Mouse (Mus musculus) midbrain, embryonic 15.5 days (tissue): ENCODE data around the gene Sema3c. TPM values are rescaled to one million over a fixed set of nuclear protein-coding genes. Genes with fewer than 3 reads are reported as not detected.
A peak's percentile ranks its signal among the peaks of the same experiment; 100 is the strongest.
"Not testable (repeated sequence)": the region's sequence is repeated elsewhere in the genome, so short reads cannot be mapped to it uniquely, and the experiment has no call there.

ENCODE experiments used
- ATAC-seq: fragments of 200-750 bp; cut with Nextera tagmentation; replicated peaks from 2 replicates; pipeline ENCODE4 v1.8.0; 2017; ENCODE audit warnings: moderate TSS enrichment
- H3K27ac ChIP-seq: fragments of 300-500 bp; sonication (generic); 2 replicates; pipeline ENCODE4 v1.5.1; 2015; ENCODE audit warnings: mild to moderate bottlenecking, inconsistent platforms
- H3K27me3 ChIP-seq: fragments of 300-500 bp; sonication (generic); replicated peaks from 2 replicates; pipeline ENCODE4 v1.6.1; 2015; ENCODE audit warnings: inconsistent platforms
- H3K36me3 ChIP-seq: fragments of 300-500 bp; sonication (generic); replicated peaks from 2 replicates; pipeline ENCODE4 v1.6.1; 2015; ENCODE audit warnings: inconsistent platforms
- H3K4me1 ChIP-seq: fragments of 300-500 bp; sonication (generic); 2 replicates; pipeline ENCODE4 v1.6.1; 2015; ENCODE audit warnings: inconsistent platforms
- H3K4me2 ChIP-seq: fragments of 300-500 bp; sonication (generic); 2 replicates; pipeline ENCODE4 v1.6.1; 2015; ENCODE audit warnings: inconsistent platforms, mild to moderate bottlenecking, moderate library complexity
- H3K4me3 ChIP-seq: fragments of 300-500 bp; sonication (generic); 2 replicates; pipeline ENCODE4 v1.5.1; 2015; ENCODE audit warnings: mild to moderate bottlenecking, inconsistent platforms
- H3K9ac ChIP-seq: fragments of 300-500 bp; sonication (generic); 2 replicates; pipeline ENCODE4 v1.6.1; 2015; ENCODE audit warnings: mild to moderate bottlenecking, inconsistent platforms
- H3K9me3 ChIP-seq: fragments of 300-500 bp; sonication (generic); 2 replicates; pipeline ENCODE4 v1.6.1; 2016; ENCODE audit warnings: inconsistent platforms
- WGBS: fragments of 180-500 bp; shearing (Covaris S2); methylation state at CpG from one replicate; pipeline ENCODE4 v1.1.7; 2015; ENCODE audit warnings: mixed read lengths; 5-methylcytosine and 5-hydroxymethylcytosine counted together
- polyA plus RNA-seq: library from polyadenylated mRNA; unstranded; fragments of >200 nt; fragmentation: Nextera tagmentation; extraction: Ambion mirVana; gene quantifications from 2 replicates; pipeline ENCODE4 v1.2.1, GENCODE M21; 2015

Sema3c gene
- polyA plus RNA-seq = 11.1 and 13.7 TPM in 2 replicates

DNA sequence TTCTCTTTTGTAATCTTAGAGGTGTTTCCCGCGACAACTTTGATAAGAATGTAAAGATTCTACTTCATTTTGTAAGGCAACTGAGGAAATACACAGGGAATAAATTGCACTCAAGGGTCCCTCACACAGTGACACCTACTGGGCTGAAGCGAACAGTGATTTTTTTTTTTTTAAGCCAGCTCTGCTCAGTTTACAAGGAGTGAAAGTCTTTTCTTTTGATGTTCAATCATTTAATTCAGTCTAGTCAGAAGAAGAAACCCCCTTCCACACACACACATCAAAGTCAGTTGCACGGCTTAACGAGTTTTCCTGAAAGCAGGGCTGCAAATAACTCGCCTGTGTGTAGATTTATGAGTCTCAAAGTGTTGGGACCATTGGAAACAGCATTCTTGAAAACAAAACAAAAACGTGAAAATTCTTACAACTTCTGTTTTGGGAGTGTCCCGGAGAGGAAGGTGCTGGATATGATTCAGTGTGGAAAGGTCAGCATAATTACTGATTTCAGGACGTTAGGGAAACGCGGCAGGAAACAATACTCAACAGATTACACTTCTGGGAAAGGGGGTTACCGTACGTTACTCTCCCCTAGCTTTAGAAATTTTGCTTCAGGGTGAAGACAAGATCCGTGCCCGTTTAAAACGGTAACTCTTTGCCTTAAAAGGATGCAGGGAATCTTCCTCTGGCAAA is at the start of gene Sema3c:
Sema3c (plus strand) TSS at position 588 of the 687 bp plus-strand sequence.
- H3K9me3 ChIP-seq = no peaks in the 10 kb centered on the region
- no peaks in the 10 kb centered on the region for H3K36me3 ChIP-seq
- peak within 1 kb of the TSS; percentile 71 for H3K9ac ChIP-seq
- under 1% methylated on average over 16 of the region's 16 CpGs for WGBS
- no peaks in the 10 kb centered on the region for H3K27me3 ChIP-seq
- ATAC-seq = peak; percentile 71
- H3K4me2 ChIP-seq = peak within 1 kb of the TSS; percentile 95
- H3K4me1 ChIP-seq = peaks cover 15% of the 10 kb centered on the region
- peak within 1 kb of the TSS; percentile 85 for H3K4me3 ChIP-seq
- H3K27ac ChIP-seq = peak within 1 kb of the TSS; percentile 72

GRCm38 (mm10) chr5:17531165-17531564 is 42.9 kb upstream of the Sema3c start:
- H3K27ac ChIP-seq, H3K4me1 ChIP-seq, H3K9ac ChIP-seq, H3K27me3 ChIP-seq, ATAC-seq, H3K4me3 ChIP-seq, H3K9me3 ChIP-seq, H3K36me3 ChIP-seq, H3K4me2 ChIP-seq: not testable (repeated sequence)
- WGBS = 95% methylated on average over 2 of the region's 2 CpGs

DNA sequence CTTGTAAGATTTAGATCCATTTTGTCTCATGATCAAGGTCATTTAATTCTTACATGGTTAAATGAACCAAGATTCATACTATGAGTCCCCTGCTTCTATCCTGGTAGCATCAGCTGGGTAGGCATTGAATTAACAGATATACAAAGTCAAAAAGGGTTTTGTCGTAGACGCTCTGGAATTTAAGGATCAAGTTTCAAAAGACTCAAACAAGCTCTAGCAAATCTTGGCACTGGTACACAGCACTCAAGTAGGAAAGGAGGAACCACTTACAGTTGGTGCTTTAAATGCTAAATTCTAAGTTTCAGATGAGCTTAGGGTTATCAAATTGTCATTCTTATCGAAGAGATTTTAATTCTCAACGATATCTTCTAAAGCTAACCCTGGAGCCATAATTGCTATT is 30.9 kb upstream of the Sema3c start:
- H3K9me3 ChIP-seq = no peaks in the 10 kb centered on the region
- no peaks in the 10 kb centered on the region for H3K4me1 ChIP-seq
- H3K4me3 ChIP-seq = no peak overlapping the region
- H3K27ac ChIP-seq = no peak overlapping the region
- no peak overlapping the region for H3K9ac ChIP-seq
- no peaks in the 10 kb centered on the region for H3K27me3 ChIP-seq
- no peaks in the 10 kb centered on the region for H3K36me3 ChIP-seq
- no peak overlapping the region for H3K4me2 ChIP-seq
- 80% methylated on average over 4 of the region's 4 CpGs for WGBS
- ATAC-seq = no peak

GRCm38 (mm10) chr5:17544904-17545449 is 29.1 kb upstream of the Sema3c start:
- no peak for ATAC-seq
- no peaks in the 10 kb centered on the region for H3K4me1 ChIP-seq
- H3K36me3 ChIP-seq = no peaks in the 10 kb centered on the region
- no peak overlapping the region for H3K4me3 ChIP-seq
- 76% methylated on average over 2 of the region's 2 CpGs for WGBS
- no peaks in the 10 kb centered on the region for H3K9me3 ChIP-seq
- H3K4me2 ChIP-seq = no peak overlapping the region
- H3K27ac ChIP-seq = no peak overlapping the region
- no peaks in the 10 kb centered on the region for H3K27me3 ChIP-seq
- H3K9ac ChIP-seq = no peak overlapping the region

- no peak for ATAC-seq
- 69% methylated on average over 3 of the region's 3 CpGs for WGBS
Measured at GRCm38 (mm10) chr5:17551693-17552092, 22.4 kb upstream of the Sema3c start.

GRCm38 (mm10) chr5:17556073-17556473 is 18.0 kb upstream of the Sema3c start:
- Histone ChIP-seq H3K4me3 (no peak overlapping the region), H3K9ac (no peak overlapping the region), H3K36me3 (no peaks in the 10 kb centered on the region), H3K9me3 (no peaks in the 10 kb centered on the region), H3K27ac (no peak overlapping the region), H3K4me2 (0 out of 2 replicates have a peak overlapping the region, but pooled peaks have one; percentile 0), H3K4me1 (no peaks in the 10 kb centered on the region), H3K27me3 (no peaks in the 10 kb centered on the region)
- peak; percentile 92 for ATAC-seq
- 38% methylated on average over 7 of the region's 7 CpGs for WGBS

More at GRCm38 (mm10) chr5:17551693-17552092, 22.4 kb upstream of the Sema3c start:
- Histone ChIP-seq H3K27me3 (no peaks in the 10 kb centered on the region), H3K27ac (no peak overlapping the region), H3K4me2 (no peak overlapping the region), H3K9me3 (no peaks in the 10 kb centered on the region), H3K9ac (no peak overlapping the region), H3K36me3 (no peaks in the 10 kb centered on the region), H3K4me3 (no peak overlapping the region), H3K4me1 (no peaks in the 10 kb centered on the region)

- Histone ChIP-seq H3K4me2 (no peak overlapping the region), H3K9me3 (no peaks in the 10 kb centered on the region), H3K4me1 (no peaks in the 10 kb centered on the region), H3K4me3 (no peak overlapping the region), H3K27me3 (no peaks in the 10 kb centered on the region), H3K9ac (no peak overlapping the region), H3K36me3 (no peaks in the 10 kb centered on the region), H3K27ac (no peak overlapping the region)
- WGBS = 86% methylated on average over 3 of the region's 3 CpGs
- ATAC-seq = no peak
Measured at GRCm38 (mm10) chr5:17556715-17557265, 17.3 kb upstream of the Sema3c start.

DNA sequence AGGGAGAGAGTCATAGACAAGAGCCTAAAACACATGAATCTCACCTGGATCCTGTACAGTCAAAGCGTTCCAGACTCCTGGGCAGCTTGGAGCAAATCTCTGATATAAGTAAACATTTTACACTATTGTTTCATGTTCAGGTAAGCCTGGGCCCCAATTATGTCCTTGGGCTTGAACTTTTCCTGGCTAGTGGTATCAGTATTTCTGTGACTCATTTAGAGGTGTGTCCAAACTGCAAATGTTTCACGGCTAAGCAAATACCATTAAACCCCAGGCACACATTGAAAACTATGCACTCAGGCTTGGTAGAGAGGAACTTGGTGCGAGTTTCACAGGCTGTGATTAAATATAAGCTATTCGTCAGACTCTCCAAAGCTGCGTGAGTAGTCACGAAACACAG is 2.5 kb upstream of the Sema3c start:
- Histone ChIP-seq H3K4me3 (no peak overlapping the region), H3K9ac (no peak overlapping the region), H3K4me2 (no peak overlapping the region), H3K27me3 (no peaks in the 10 kb centered on the region), H3K4me1 (peaks cover 15% of the 10 kb centered on the region), H3K36me3 (no peaks in the 10 kb centered on the region), H3K27ac (no peak overlapping the region), H3K9me3 (no peaks in the 10 kb centered on the region)
- no peak for ATAC-seq
- WGBS = 89% methylated on average over 6 of the region's 6 CpGs

GRCm38 (mm10) chr5:17574413-17575182 is 517 bp downstream of the Sema3c start:
- WGBS = under 1% methylated on average over 59 of the region's 59 CpGs
- no peaks in the 10 kb centered on the region for H3K27me3 ChIP-seq
- no peaks in the 10 kb centered on the region for H3K9me3 ChIP-seq
- peak overlapping the region; percentile 72 for H3K27ac ChIP-seq
- H3K36me3 ChIP-seq = no peaks in the 10 kb centered on the region
- H3K4me2 ChIP-seq = peak overlapping the region; percentile 95
- peaks cover 15% of the 10 kb centered on the region for H3K4me1 ChIP-seq
- peak overlapping the region; percentile 85 for H3K4me3 ChIP-seq
- peak overlapping the region; percentile 71 for H3K9ac ChIP-seq
- ATAC-seq = peak; percentile 94

DNA sequence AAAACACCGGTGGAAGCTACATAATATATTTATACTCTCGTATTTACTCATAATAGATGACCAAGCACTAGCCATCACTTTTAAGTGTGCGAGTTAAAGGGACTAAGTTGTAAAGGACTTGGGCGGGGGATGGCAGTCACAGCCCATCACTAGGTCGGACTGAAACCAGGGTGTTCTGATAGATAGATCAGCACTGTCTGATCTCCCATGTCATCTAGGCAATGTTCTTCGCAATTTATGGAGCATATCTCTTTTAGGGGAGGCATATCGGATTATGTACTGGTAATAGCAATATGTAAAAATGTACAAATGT is 1.1 kb downstream of the Sema3c start:
- Histone ChIP-seq H3K4me2 (peak overlapping the region; percentile 95), H3K27me3 (no peaks in the 10 kb centered on the region), H3K27ac (no peak overlapping the region), H3K9me3 (no peaks in the 10 kb centered on the region), H3K4me3 (peak overlapping the region; percentile 85), H3K4me1 (peaks cover 15% of the 10 kb centered on the region), H3K9ac (0 out of 2 replicates have a peak overlapping the region, but pooled peaks have one; percentile 71), H3K36me3 (no peaks in the 10 kb centered on the region)
- WGBS = 22% methylated on average over 7 of the region's 7 CpGs
- 0 out of 2 replicates have a peak, but pooled peaks have one; percentile 19 for ATAC-seq

DNA sequence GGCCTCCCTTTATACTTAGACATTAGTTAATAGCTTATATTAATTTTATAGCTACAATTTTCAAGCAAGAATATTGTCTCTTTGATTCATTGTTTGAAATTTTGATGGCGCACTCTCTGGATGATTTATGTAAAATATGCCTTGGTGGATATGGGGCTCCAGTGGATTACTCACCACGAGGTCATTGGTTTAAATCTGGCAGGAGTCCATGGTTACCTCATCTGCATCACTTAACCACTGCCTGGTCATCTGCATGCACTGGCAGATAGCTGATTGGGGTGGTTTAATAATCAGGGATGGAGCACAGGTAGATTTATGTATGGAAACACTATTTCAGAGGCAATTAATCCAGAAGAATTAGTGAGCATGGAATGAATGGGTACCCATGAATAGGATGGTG is 2.0 kb downstream of the Sema3c start:
- H3K4me1 ChIP-seq = peaks cover 15% of the 10 kb centered on the region
- no peaks in the 10 kb centered on the region for H3K27me3 ChIP-seq
- no peak overlapping the region; the same call in 1 of the 2 replicates for H3K4me3 ChIP-seq
- H3K9ac ChIP-seq = no peak overlapping the region
- H3K27ac ChIP-seq = no peak overlapping the region
- H3K36me3 ChIP-seq = no peaks in the 10 kb centered on the region
- H3K4me2 ChIP-seq = peak overlapping the region; percentile 9; the same call in 1 of the 2 replicates
- H3K9me3 ChIP-seq = no peaks in the 10 kb centered on the region
- ATAC-seq = no peak
- 56% methylated on average over 2 of the region's 2 CpGs for WGBS

GRCm38 (mm10) chr5:17582047-17582515 is 8.0 kb downstream of the Sema3c start:
- Histone ChIP-seq H3K27ac (no peak overlapping the region), H3K36me3 (no peaks in the 10 kb centered on the region), H3K4me3 (no peak overlapping the region), H3K27me3 (no peaks in the 10 kb centered on the region), H3K4me1 (no peaks in the 10 kb centered on the region), H3K9ac (no peak overlapping the region), H3K4me2 (no peak overlapping the region), H3K9me3 (no peaks in the 10 kb centered on the region)
- peak; percentile 59 for ATAC-seq
- WGBS = 18% methylated on average over 2 of the region's 2 CpGs
